Mouse (Mus musculus) forebrain, embryonic 11.5 days (tissue): ENCODE data around the gene Adk. TPM values are rescaled to one million over a fixed set of nuclear protein-coding genes. Genes with fewer than 3 reads are reported as not detected.
"Not testable (repeated sequence)": the region's sequence is repeated elsewhere in the genome, so short reads cannot be mapped to it uniquely, and the experiment has no call there.

Experiments
- ATAC-seq: fragments of 200-750 bp; cut with Nextera tagmentation; replicated peaks from 2 replicates; pipeline ENCODE4 v1.8.0; 2017; ENCODE audit warnings: moderate TSS enrichment; ENCODE audit not compliant: low FRiP score
- DNase-seq: peaks from one replicate; pipeline ENCODE4 v3.0.0-alpha.2; 2017; ENCODE audit warnings: low spot score
- H3K27ac ChIP-seq: fragments of 300-500 bp; sonication (generic); 2 replicates; pipeline ENCODE4 v1.5.1; 2014; ENCODE audit warnings: low read depth, low read length
- H3K27me3 ChIP-seq: fragments of 300-500 bp; sonication (generic); 2 replicates; pipeline ENCODE4 v1.6.1; 2014; ENCODE audit warnings: mild to moderate bottlenecking, low read length, mixed read lengths; ENCODE audit not compliant: control insufficient read depth, insufficient read depth
- H3K36me3 ChIP-seq: fragments of 300-500 bp; sonication (generic); 2 replicates; pipeline ENCODE4 v1.6.1; 2014; ENCODE audit warnings: mild to moderate bottlenecking, low read length, moderate library complexity, mixed read lengths; ENCODE audit not compliant: control insufficient read depth, insufficient read depth
- H3K4me1 ChIP-seq: fragments of 300-500 bp; sonication (generic); replicated peaks from 2 replicates; pipeline ENCODE4 v1.6.1; 2014; ENCODE audit warnings: low read length, mixed read lengths; ENCODE audit not compliant: control insufficient read depth, insufficient read depth
- H3K4me2 ChIP-seq: fragments of 300-500 bp; sonication (generic); 2 replicates; pipeline ENCODE4 v1.6.1; 2014; ENCODE audit warnings: low read depth, mild to moderate bottlenecking, low read length, moderate library complexity, mixed read lengths; ENCODE audit not compliant: severe bottlenecking
- H3K4me3 ChIP-seq: fragments of 300-500 bp; sonication (generic); 2 replicates; pipeline ENCODE4 v1.5.1; 2014; ENCODE audit warnings: low read depth, low read length
- H3K9ac ChIP-seq: fragments of 300-500 bp; sonication (generic); 2 replicates; pipeline ENCODE4 v1.6.1; 2014; ENCODE audit warnings: low read length
- H3K9me3 ChIP-seq: fragments of 300-500 bp; sonication (generic); 2 replicates; pipeline ENCODE4 v1.6.1; 2016; ENCODE audit warnings: low read length, mixed read lengths; ENCODE audit not compliant: control insufficient read depth
- WGBS: fragments of 180-500 bp; shearing (Covaris S2); extraction: QIAGEN DNeasy Blood & Tissue Kit; methylation state at CpG from one replicate; pipeline ENCODE4 v1.1.7; 2014; 5-methylcytosine and 5-hydroxymethylcytosine counted together
- polyA plus RNA-seq: library from polyadenylated mRNA; unstranded; fragments of >200 nt; fragmentation: Nextera tagmentation; extraction: Ambion mirVana; gene quantifications from 2 replicates; pipeline ENCODE4 v1.2.1, GENCODE M21; 2014

Gene Adk
- polyA plus RNA-seq, 1 experiment from 2014 or later: 138 TPM

DNA sequence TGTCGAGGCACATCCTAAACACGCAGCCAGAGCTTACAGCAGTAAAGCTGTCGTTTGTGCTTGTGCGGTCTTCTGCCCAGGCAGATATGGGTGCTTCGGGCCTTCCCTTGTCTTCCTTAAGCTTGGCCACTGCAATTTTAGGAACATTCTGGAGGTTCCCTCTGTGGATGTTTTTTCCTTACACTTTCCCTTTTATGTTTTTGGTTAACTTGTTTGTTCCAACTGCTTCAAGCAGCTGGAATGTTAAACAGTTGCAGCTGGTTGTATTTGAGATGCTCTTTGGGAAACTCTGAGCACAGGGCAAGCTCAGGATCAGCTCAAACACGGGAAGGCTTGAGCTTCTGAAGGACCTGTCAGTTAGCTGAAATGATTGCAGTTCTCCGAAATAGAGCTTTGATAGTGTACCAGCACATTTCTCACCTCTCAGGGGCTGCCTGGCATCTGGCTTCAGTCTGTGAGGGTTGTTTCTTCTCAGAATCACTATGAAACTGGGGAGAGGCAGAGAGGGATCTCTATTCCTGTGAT is 34.5 kb downstream of the Adk start:
- ATAC-seq (no peak), DNase-seq (no peak)
- H3K27me3 ChIP-seq: no peaks in the 10 kb centered on the region
- 65% methylated on average over 7 of the region's 7 CpGs for WGBS
- H3K36me3 ChIP-seq: no peaks in the 10 kb centered on the region
- no peak overlapping the region for H3K4me2 ChIP-seq
- no peak overlapping the region for H3K4me3 ChIP-seq
- peak overlapping the region; percentile 17; the same call in 1 of the 2 replicates for H3K9ac ChIP-seq
- 0 out of 2 replicates have a peak overlapping the region, but pooled peaks have one; percentile 12 for H3K27ac ChIP-seq
- no peaks in the 10 kb centered on the region for H3K9me3 ChIP-seq
- no peaks in the 10 kb centered on the region; the same call in 1 of the 2 replicates for H3K4me1 ChIP-seq

DNA sequence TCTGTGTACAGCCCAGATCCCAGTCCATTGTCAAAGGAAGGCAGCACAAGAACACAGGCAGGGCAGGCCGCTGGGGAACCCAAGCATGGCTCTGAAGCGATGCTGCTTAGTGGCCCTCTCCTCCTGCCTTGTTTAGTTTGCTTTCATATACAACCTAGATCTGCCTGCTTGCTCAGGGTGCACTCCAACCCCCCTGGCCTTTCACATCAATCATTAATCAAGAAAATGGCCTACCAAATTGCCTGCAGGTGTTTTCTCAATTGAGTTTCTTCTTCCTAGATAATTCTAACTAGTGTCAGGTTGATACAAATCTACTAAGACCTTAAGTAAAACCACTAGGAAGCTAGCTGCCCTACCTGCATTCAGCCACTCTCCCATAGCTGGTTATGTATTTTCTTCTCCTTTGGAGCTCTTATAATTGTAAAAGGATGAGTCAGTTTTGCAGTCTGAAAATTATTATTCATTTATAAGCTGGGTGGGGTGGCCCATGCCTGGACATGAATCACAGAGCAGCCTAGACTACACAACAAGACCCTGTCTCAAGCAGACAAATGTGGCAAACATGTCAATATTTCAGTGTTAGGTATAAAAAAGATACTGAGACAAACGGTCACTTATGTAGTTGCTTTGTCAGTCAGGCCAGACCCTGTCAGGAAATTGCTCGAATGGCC is 35.2 kb downstream of the Adk start:
- no peaks in the 10 kb centered on the region for H3K9me3 ChIP-seq
- peak overlapping the region; percentile 17; the same call in 1 of the 2 replicates for H3K9ac ChIP-seq
- no peaks in the 10 kb centered on the region for H3K27me3 ChIP-seq
- no peaks in the 10 kb centered on the region for H3K36me3 ChIP-seq
- WGBS: 68% methylated on average over 4 of the region's 4 CpGs
- DNase-seq (no peak), ATAC-seq (no peak)
- H3K4me3 ChIP-seq: no peak overlapping the region
- no peaks in the 10 kb centered on the region; the same call in 1 of the 2 replicates for H3K4me1 ChIP-seq
- no peak overlapping the region for H3K4me2 ChIP-seq
- 0 out of 2 replicates have a peak overlapping the region, but pooled peaks have one; percentile 12 for H3K27ac ChIP-seq

DNA sequence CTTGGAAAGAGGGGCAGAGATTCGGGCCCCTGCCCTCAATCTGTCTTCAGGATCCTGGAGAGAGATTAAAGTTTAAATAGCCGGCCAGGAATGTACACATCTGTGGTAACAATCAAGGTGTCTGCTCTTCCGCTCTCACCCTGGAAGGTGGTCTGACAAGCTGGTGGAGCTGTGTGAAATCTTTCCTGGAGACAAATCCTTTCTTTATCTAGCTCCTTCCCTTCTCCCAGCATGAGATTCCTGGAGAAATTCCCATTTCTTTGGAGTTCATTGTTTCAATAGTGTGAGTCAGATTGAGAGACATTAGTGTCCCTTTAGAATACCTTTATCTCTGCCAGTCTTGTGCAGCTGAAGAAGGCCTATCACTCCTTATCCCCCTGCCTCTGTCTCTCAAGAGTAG is 36.4 kb downstream of the Adk start:
- no peak for DNase-seq

DNA sequence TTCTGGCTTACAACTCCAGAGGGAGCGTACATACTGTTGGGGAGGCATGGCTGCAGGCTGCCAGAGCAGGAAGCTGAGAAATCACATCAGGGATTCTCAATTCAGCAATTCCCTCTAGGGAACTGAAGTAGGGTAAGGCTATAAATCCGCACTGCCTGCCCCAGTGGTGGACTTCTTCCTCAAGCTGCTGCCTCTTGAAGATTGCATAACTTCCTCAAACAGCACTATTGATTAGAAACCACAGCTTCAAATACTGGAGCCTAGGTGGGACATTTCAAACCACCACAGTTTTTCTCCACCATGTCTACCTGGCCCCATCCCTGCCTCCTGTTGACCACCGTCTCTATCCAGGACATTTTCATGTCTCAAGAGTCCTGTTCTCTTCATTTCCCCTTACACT is 38.0 kb downstream of the Adk start:
- Histone ChIP-seq H3K4me3 (no peak overlapping the region), H3K9ac (no peak overlapping the region), H3K9me3 (no peaks in the 10 kb centered on the region), H3K36me3 (no peaks in the 10 kb centered on the region), H3K4me2 (no peak overlapping the region), H3K27ac (no peak overlapping the region), H3K4me1 (no peaks in the 10 kb centered on the region; the same call in 1 of the 2 replicates), H3K27me3 (no peaks in the 10 kb centered on the region)
- DNase-seq (no peak), ATAC-seq (no peak)
- 91% methylated on average over 3 of the region's 3 CpGs for WGBS

More for the DNA sequence above, 36.4 kb downstream of the Adk start:
- ATAC-seq: no peak
- H3K36me3 ChIP-seq: no peaks in the 10 kb centered on the region
- H3K9ac ChIP-seq: no peak overlapping the region
- H3K27ac ChIP-seq: no peak overlapping the region
- H3K9me3 ChIP-seq: no peaks in the 10 kb centered on the region
- no peak overlapping the region for H3K4me2 ChIP-seq
- no peak overlapping the region for H3K4me3 ChIP-seq
- WGBS: 42% methylated on average over 3 of the region's 3 CpGs
- H3K4me1 ChIP-seq: no peaks in the 10 kb centered on the region; the same call in 1 of the 2 replicates
- H3K27me3 ChIP-seq: no peaks in the 10 kb centered on the region

DNA sequence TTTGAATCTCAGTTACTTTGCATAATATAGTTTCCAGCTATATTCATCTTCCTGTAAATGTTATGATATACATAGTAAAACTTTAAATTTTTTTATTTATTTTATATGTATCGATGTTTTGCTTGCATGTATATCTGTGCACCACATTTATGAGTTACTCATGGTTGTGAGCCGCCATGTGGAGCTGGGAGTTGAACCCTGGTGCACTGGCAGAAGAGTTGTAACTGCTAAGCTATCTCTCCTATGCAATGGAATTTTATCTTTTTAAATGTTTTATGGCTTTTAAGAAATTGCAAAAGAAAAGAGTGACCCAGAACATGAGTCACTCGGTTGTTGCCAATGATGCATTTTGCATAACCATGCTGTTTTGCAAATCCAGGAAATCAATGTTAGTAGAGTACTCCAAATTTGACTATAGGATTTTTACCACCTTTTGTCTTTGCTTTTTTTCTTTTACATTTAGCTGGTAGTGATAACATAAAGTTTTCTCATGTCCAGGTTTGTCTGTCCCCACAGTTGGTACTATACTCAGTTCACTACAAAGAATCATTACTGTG is 38.6 kb downstream of the Adk start:
- H3K9ac ChIP-seq: no peak overlapping the region
- H3K27me3 ChIP-seq: no peaks in the 10 kb centered on the region
- no peak overlapping the region for H3K4me3 ChIP-seq
- ATAC-seq (no peak), DNase-seq (no peak)
- H3K36me3 ChIP-seq: no peaks in the 10 kb centered on the region
- H3K4me2 ChIP-seq: no peak overlapping the region
- H3K9me3 ChIP-seq: no peaks in the 10 kb centered on the region
- H3K27ac ChIP-seq: no peak overlapping the region
- 94% methylated on average over 3 of the region's 3 CpGs for WGBS
- no peaks in the 10 kb centered on the region; the same call in 1 of the 2 replicates for H3K4me1 ChIP-seq

DNA sequence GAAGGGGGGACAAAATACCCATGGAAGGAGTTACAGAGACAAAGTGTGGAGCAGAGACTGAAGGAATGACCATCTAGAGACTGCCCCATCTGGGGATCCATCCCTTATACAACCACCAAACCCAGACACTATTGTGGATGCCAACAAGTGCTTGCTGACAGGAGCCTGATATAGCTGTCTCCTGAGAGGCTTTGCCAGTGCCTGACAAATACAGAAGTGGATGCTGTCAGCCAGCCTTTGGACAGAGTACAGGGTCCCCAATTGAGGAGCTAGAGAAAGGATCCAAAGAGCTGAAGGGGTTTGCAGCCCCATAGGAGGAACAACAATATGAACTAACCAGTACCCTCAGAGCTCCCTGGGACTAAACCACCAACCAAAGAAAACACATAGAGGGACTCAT is 41.8 kb downstream of the Adk start:
- not testable (repeated sequence) for H3K27me3 ChIP-seq, H3K4me3 ChIP-seq, DNase-seq, ATAC-seq, H3K4me1 ChIP-seq, H3K9ac ChIP-seq, H3K9me3 ChIP-seq, H3K4me2 ChIP-seq, H3K27ac ChIP-seq, H3K36me3 ChIP-seq

DNA sequence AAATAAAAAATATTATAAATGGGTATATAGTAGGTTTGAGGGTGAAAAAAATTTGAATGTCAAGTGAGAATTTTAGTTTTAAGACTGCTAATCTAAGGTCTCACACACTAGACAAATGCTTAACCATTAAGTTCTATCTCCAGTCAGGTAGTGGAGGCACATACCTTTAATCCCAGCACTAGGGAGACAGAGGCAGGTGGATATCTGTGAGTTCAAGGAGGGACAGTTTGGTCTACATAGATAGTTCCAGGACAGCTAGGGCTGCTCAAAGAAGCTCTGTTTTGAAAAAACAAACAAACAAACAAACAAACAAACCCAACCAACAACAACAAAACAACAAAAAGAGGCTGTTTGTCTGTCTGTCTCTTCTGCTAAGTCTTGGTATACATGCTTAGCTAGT is 43.9 kb downstream of the Adk start:
- Histone ChIP-seq H3K4me2 (no peak overlapping the region), H3K27ac (no peak overlapping the region), H3K27me3 (no peaks in the 10 kb centered on the region), H3K4me3 (no peak overlapping the region), H3K9ac (no peak overlapping the region), H3K4me1 (no peaks in the 10 kb centered on the region), H3K36me3 (no peaks in the 10 kb centered on the region), H3K9me3 (no peaks in the 10 kb centered on the region)
- ATAC-seq (no peak), DNase-seq (no peak)

DNA sequence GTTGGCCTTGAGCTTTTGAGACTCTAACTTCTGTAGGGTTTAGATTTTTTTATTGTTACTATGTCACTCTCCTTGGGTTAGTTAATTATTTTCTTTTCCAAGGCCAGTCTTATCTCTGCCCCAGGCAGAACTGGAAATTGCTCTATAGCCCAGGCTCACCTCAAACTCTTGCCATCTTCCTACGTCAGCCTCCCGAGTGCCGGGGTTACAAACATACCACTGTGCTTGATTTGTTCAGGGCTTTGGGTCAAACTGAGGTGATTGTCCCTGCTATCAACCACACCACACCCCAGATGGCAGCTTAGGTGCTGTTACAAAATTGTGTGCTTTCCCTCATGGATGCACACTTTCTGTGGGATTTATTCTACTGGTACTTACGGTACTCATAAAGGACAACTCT is 44.3 kb downstream of the Adk start:
- no peaks in the 10 kb centered on the region for H3K9me3 ChIP-seq
- no peak overlapping the region for H3K9ac ChIP-seq
- H3K4me2 ChIP-seq: no peak overlapping the region
- H3K4me3 ChIP-seq: no peak overlapping the region
- no peak for DNase-seq
- no peak for ATAC-seq
- H3K36me3 ChIP-seq: no peaks in the 10 kb centered on the region
- H3K27me3 ChIP-seq: no peaks in the 10 kb centered on the region
- H3K4me1 ChIP-seq: no peaks in the 10 kb centered on the region
- no peak overlapping the region for H3K27ac ChIP-seq
- 89% methylated on average over 4 of the region's 4 CpGs for WGBS

DNA sequence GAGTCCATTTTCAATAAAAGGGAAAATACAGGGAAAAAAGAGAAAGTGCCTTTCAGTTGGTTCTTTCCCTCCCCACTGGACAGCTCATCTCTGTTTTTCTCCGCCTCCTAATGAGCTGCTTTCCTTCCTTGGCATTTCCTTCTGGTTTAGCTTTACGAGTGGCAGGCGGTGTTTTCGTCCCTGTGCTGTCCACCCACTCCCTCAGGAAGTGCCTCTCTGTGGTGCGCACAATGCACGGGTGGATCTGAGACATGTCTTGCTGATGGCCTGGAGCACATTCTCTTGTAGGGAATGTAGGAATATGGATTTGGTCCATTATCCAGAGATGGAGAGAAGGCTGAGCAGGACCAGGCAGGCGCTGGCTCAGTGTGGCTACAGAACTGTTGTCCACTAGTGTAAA is 47.0 kb downstream of the Adk start:
- H3K9ac ChIP-seq: no peak overlapping the region
- no peak overlapping the region for H3K4me3 ChIP-seq
- no peak overlapping the region for H3K27ac ChIP-seq
- no peak overlapping the region for H3K4me2 ChIP-seq
- no peaks in the 10 kb centered on the region for H3K9me3 ChIP-seq
- 79% methylated on average over 7 of the region's 7 CpGs for WGBS
- no peaks in the 10 kb centered on the region for H3K4me1 ChIP-seq
- no peak for DNase-seq
- no peak for ATAC-seq
- H3K27me3 ChIP-seq: no peaks in the 10 kb centered on the region
- H3K36me3 ChIP-seq: no peaks in the 10 kb centered on the region
